Mouse (Mus musculus): ENCODE results near the gene Cd47.

Cd47 gene

DNA sequence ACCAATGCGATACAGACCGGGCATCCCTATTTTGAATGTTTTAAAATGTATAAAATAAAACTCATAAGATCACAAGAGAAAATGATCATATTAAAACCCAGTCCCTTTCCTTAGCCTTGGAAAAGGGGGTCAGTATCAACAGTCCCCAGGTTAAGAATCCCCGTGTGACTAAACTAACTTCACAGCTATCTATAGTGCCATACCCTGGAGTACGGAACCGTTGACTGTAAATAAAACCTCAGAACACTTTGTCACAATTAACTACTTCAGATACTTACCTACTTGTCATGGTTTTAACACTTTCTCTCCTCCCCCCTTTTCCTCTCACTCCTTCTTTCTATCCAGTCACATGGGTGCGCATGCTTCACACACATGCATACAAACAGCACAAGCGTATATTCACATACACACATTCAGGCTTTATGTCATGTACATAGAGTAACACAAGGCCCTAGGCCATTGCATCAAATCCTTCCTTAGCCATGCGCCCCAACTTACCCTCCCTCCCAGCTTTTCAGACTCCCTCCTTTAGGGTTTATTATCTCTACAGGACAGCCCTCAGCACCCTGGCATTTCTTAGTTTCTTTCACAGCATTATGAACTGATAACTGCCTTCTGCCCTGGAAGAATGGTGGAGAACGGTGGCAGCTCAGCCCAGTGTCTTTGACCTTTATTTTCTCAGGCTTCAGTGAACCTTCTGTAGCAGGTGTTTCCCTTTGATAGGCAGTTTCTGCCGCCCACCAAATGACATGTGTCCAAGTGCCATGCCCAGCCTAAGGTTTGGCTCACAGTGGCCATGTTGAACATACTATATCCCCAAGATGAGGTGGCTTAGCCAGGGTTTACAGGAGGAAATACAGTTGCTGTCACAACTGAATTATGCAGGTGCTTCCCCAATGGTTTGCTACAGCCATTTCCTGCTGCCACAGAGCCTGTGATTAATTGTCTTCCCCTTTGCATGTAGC, at the start of gene Cd47:
TSS of gene Cd47 (plus strand) at position 937 of the 965 bp plus-strand sequence.
- CTCF ChIA-PET = no interaction called here

DNA sequence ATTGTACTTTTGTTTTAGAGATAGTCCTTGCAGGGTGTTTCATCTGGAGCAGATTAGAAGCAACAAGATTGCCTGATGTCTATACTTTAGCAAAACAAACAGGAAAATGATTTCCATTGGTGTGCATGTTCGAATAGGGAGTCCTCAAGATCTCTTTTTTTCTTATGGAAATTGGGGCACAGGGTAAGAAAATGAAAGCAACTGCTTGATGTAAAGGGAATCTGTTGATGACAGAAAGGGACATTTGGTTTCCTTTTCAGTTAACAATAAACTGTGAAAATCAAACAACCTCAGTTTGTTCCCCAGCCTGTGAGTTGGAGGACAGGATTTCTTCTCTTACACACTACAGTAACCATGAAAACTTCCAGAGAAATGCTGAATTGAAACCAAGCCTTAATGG, 47.4 kb upstream of the Cd47 start:
- CTCF ChIA-PET = interaction anchor here (0.6 kb wide), 2 partner anchors 34 to 260 kb away, joined by 6 to 12 read pairs; no protein-coding TSS in a partner anchor

DNA sequence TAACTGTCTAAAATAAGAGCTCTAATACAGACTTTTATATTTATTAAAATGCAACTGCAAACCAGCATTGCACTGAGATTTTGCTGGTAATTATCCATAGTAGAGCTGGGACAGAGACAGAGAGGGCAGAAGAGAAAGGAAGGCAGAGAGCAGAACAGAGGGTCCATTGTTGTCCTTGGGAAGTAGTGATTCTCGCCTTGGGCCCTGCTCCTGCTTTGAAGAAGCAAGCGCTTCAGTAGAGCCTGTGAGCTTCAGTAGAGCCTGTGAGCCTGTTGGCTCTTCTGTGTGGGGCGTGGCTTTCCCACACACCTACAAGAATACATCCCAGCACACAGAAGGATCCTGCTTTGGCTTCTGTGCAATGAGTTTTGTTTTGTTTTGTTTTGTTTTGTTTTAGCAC, 47.0 kb upstream of the Cd47 start:
- CTCF ChIA-PET = interaction anchor here (0.6 kb wide), 1 partner anchor 34 kb away, joined by 6 read pairs; no protein-coding TSS in a partner anchor

DNA sequence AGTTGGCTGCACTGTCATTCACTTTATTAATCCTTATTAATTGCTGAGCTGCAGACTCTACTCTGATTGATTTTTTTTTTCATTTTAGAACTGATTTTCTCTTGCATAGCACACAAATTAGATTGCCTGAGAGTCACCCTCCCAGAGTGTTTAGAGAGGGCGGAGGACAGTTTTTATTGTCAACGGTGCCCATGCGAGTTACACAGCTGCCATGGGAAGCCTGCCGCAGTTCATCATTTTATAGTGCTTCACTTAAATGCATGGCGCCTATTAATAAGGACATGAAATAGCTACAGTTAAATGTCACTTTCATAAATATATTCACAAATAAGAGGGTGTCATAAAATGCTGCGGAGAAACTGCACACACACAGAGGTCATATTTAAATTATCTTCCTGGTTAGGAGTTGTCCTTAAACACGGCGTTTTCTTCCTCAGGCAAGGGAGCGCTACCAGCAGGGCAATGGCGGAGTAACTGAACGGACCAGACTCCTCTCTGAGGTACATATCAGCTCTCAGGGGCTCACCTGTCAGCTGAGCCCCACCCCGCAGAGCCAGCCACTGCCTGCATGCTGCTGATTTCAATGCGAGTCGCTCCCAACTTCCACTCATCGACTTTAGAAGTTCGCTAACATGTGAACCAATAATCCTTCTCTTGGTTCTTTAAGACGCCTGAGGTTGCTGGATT, 39.7 kb upstream of the Cd47 start:
- CTCF ChIA-PET = interaction anchor here (0.7 kb wide), 1 partner anchor 205 kb away, joined by 12 read pairs; no protein-coding TSS in a partner anchor

DNA sequence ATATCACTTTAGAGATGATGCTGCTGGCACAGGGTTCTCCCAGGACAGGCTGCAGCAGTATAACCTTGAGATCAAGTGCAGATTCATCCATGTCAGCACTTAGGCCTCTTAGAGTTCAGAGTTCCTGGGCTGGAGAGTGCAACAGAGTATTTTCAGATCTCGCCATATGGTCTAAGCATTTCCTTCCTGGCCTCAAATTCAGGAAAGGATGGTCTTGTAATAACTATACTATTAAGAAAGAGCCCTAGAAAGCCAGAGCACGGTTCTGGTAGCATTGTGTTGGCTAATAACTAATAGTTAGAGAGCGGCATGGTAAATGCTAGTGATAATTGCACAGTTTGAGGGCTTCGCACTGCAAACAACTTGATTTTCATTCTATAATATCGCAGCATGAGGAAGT, 38.4 kb upstream of the Cd47 start:
- CTCF ChIA-PET = interaction anchor here (1.0 kb wide), 1 partner anchor 40 kb away, joined by 4 read pairs; no protein-coding TSS in a partner anchor

DNA sequence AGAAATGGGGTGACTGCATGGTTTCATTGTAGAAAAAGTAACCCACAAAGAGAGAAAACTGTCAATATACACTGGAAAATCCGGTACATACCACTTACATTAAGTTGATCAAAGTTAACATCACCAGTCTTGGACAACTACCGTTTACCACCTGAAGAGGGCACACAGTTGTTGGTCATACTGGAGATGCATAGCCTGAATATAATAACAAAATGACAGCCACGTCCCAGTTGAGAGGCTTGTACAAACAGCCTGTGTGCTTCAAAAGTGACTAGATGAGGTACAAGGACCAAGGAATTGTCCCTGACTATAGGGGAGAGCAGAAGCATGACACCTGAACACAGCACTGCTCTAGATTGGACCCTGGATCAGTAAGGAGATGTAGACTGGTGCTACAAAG, 34.0 kb upstream of the Cd47 start:
- CTCF ChIA-PET = interaction anchor here (0.6 kb wide), 1 partner anchor 39 kb away, joined by 5 read pairs; no protein-coding TSS in a partner anchor

DNA sequence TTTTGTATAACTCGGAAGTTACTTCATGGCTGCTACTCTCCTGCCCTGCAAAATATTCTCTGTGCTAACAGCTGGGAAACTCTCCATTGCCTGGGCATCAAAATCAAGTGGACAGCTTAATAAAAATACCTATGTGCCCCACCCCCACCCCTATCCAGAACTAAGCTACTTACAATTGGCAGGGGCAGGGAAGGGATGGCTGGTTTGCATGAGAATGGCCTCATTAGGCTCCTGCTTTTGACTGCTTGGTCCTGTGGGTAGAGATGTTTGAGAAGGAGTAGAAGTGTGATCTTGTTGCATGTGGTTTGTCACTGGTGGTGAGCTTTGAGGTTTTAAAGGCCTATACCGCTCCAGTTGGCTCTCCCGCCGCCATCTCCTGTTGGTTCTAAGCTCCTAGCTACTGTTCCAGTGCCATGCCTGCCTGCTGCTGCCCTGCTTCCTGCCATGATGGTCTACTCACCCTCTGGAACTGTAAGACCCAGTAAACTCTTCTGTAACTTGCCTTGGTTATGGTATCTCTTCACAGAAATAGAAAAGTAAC, 31.8 kb upstream of the Cd47 start:
- CTCF ChIA-PET = interaction anchor here (0.7 kb wide), 1 partner anchor 978 kb away, joined by 4 read pairs; no protein-coding TSS in a partner anchor

DNA sequence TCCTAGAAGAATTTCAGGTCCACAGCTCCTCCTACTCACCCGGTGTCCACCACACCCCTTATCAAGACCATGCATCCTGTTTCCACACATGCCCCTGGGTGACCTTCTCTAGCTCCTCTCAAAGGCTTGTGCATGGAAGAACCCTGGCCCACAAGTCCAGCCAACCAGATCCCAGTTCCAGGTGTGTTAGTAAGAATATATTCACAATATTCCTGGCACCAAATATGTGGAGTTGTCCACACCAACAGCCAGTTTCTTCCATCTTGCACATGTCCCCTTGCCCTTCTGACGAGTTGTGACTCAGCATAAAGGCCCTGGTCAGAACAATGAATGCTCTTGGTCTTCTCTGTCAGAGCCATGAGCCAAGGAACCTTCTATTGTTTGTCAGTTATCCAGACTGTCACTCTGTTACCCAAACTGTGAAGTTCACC, 30.5 kb upstream of the Cd47 start:
- CTCF ChIA-PET = no interaction called here

DNA sequence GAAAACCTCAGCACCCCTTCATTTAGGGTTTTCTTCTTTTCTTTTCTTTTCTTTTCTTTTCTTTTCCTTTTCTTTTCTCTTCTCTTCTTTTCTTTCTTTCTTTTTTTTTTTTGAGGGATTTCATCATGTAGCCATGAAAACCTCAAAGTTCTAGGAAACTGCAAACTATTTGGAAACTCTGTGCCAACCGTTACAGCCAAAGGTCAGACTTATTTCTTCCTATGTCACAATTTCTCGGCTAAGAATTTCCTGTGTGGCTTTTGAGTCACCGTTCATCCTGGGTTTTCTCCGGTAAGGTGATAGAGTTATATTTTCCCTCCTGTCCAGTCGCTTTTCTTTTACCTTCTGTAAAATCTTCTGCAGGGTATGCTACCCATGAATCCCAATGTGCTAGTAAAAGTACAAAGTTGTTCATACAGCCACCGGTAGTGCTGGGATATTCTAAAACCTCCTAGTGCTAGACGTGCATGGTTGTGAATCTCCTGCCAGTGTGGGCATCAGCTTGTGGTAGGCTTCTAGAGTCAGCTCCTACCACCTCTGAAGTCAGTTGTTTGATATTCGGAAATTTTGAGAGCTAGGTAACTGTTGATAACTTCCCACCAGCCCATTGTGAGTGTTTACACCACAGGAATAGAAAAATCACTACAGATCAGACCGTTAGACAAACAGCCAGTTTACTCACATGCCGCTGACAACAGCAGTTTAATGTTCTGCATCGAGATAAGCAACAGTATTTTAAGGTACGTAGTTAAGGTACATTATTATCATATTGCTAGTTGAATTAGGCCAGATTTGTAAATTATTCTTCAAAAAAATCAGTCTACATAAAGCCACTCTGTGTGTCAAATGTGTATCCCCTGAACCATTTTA, 29.8 kb upstream of the Cd47 start:
- CTCF ChIA-PET = no interaction called here

DNA sequence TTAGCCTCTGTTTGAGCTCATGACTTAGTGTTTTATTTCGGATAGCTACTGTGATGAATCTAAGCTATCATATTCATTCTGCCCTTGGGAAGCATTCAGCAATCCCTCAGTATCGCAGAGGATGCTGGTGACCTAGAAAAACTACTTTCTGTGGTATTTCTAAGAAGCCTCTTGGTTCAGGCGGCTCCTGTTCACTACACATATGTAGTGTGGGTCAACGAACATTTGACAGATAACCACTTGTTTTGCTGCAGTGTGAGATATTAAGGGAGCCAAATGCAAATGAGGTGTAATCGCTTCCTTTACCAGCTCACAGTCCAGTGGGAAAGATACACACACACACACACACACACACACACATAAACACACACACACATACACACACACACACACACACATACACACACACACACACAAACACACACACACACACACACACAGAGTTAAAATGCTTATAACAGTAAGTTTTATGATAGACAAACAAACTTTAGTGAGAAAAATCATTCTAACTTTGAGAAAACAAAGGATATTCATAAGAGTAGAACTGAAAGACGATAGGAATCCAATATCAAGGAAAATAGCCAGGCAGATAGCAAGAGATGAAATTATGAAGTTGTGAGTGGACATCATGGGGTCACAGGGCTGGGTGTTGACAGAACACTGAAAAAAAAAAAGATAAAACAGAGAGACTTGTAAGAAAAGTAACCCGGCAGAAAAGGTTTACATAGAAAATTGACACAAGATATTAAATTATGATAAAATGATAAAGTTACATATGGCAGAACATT, 28.5 kb upstream of the Cd47 start:
- CTCF ChIA-PET = no interaction called here

DNA sequence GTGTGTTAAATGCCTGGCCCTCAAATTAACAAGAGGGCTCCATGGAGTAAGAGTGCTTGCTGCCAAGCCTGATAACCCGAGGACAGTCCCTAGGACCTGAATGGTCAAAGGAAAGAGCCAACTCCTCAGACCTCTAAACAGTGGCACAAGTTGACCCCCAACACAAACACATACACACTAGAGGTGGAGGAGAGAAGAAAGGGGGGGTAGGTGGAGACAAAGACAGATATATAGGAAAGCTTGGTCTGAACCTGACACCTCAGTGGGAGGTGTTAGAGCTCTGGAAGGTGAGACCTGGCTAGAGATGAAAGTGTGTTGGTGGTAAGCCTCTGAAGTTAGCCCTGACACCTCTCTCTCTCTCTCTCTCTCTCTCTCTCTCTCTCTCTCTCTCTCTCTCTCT, 27.8 kb upstream of the Cd47 start:
- CTCF ChIA-PET = interaction anchor here (0.7 kb wide), 1 partner anchor 9 kb away, joined by 3 read pairs; no protein-coding TSS in a partner anchor

DNA sequence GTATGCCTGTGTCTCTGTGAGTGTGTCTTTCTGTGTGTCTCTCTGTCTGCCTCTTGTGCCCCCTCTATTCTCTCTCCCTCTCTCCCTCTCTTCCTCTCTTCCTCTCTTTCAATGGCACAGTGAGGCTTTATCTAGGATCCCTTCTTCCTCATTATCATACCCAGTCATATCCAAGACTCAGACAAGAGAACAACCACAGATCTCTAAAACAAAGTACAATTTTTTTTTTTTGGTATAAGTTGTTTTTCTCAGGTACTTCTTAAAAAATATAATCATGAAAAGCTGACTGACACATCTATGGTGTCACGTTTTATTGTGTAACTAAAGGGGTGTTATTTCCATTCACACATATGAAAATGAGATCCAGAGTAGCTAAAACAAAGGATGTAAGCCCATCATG, 27.3 kb upstream of the Cd47 start:
- CTCF ChIA-PET = interaction anchor here (0.7 to 1.6 kb wide), 3 partner anchors 9 to 70 kb away, joined by 3 to 14 read pairs (median 6); no protein-coding TSS in a partner anchor

DNA sequence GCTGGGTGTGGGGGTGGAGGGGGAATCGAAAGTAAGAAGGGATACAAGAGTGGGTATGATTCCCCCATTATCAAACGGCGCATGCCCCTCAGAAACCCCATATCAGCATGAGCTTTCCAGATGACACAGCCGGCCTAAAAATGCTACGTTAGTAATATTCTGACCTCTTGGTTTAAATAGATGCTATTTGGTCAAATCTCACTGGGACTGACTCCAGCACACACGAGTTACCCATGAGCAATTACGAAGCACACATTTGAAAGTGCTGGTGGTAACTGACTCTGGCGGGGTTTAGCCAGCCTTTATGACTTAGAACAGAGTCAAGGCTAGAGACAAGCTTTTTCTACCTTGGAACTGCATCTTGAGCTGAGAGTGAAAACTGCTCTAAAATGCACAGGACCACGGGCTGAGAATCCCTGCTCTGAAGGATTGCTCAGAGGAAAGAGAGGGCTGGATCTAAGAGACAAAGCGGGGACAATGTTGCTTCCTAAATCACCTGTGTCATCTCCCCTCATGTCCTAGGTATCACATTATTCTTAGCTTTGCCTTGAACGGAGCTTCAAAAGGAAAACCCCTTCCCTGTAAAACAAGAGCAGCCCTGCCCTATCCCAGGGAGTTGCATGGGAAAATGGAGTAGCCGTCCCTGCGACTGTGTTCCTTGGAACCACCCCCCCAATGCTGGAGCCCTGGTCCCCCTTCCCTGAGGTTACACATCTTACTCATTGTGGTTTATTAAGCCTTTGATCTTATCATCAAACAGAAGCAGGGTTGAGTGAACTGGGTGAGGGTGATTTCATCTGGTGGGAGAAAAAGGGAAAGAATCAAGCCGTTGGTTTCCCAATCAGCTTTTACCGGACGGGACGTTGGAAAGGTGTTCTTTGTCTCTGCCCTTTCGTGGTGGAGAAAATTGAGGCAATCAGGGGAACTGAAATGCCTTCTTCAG, 26.0 kb upstream of the Cd47 start:
- CTCF ChIA-PET = interaction anchor here (0.6 to 1.6 kb wide), 2 partner anchors 18 to 837 kb away, joined by 4 to 6 read pairs; no protein-coding TSS in a partner anchor

DNA sequence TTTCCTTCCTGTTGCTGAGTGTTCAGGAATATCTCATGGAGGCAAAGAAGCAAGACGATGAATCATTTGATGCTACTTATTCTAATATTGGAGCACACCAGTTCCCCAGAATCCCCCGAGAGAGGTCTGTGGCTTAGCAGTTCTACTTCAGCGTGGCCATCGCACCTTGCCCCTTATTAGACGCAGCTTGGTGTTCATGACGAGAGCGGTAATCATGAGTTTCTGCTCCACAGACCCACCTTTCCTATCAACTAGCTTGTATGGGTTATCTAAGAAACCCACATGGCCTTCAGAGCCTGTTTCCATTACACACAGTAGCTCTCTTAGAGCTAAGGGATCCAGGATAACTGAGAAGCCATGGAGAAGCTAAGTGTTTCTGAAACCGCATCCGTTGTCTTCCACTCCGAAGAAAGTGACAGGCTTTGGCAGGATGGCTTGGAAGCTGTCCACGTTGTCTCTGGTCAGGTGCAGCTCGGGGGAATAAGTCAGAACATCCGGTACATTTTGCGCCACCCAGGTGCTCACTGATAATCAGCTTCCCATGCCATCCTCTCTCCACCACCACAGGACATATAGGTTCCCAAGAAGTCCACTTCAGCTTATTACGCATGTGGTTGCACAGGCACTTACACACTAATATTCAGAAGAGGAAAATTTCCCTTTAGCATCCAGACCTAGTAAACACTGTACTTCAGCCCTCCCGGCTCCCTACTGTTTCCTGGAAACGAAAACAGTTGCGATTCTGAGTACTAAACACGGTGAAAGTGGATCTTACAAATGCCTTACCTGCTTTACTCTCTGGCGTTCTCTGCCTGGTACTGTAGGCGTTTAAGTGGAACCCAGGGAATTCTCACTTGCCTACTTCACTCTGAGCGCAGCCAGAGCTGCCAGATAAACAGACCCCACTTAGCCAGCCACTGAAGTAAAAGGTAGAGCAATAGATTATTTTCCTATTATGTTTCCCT, 25.0 kb upstream of the Cd47 start:
- CTCF ChIA-PET = no interaction called here

DNA sequence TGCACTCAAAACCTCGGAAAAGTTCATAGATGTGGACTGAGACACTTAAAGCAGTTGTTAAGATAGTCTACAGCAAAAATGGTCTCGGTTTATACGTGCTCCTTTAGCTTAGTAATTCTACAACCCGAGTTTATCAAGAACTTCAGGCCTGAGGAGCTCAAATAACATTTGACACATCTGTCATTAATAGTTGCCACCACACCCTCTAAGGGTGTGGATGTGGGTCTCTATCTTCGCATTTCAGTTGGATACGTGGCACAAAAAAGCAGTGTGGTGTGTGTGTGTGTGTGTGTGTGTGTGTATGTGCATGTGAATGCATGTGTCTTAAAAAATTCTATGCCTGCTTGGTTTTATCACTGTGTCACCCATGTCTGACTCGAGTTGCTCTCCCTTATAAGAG, 23.4 kb upstream of the Cd47 start:
- CTCF ChIA-PET = no interaction called here

DNA sequence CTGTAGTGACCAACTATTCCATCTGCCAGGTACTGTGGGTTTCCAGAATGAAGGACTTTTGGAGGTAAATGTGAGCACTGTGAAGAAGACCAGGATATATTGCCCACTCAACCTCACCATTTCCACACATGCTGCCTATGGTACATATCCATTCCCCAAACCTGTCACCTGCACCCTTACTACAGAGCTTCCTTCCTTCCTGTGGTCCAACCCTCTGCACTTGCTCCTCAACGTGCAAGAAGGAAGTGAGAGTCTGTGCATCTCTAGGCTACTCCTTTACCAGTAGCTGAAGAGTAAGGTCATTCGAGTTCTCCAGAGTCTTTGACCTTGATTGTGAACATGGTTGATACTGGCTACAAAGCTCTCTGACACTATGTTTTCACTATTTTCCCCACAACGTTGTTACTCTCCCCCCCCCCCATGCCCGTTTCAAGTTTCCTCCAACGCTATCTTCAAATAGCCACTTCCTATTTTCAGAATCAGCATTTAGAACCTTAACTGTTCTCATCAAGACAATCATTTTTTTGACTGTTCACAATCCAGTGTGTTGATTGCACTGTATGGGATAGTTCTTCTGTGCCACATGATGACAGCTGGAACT, 18.7 kb upstream of the Cd47 start:
- CTCF ChIA-PET = interaction anchor here (0.6 to 1.1 kb wide), 2 partner anchors 9 to 123 kb away, joined by 3 to 4 read pairs; no protein-coding TSS in a partner anchor

DNA sequence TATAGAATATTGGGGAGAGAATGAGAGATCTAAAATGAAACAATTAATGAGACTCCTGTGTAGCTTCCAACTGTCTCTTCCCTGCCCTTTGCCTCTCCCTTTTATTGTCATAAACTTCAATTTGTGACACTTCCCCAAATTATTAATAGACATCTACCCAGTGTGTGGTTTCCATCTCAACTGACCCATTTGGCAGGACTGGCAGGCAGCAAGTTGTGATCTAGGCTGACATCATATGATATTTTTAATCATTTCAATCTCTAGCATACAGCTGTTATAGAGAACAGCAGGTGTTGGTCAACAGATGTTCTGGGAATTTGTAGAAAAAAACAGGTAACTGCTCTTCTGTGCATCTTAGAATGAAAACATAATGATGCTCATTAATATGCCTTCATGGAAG, 17.0 kb upstream of the Cd47 start:
- CTCF ChIA-PET = no interaction called here

Measured in spleen, embryonic (tissue).